Mouse (Mus musculus): Measurements from ENCODE around the gene Trib3. TPM values are rescaled to one million over a fixed set of nuclear protein-coding genes. Genes with fewer than 3 reads are reported as not detected.
A peak's percentile ranks its signal among the peaks of the same experiment; 100 is the strongest.
"Not testable (repeated sequence)": the region's sequence is repeated elsewhere in the genome, so short reads cannot be mapped to it uniquely, and the experiment has no call there.

Trib3 gene
- total and polyA plus RNA-seq, 2 experiments from 2014 or later, result 3.4 to 4.2 TPM

GRCm38 (mm10) chr2:152363245-152364147 lies 19.7 kb upstream of the Trib3 start:
- WGBS, result 7% methylated on average over 17 of the region's 17 CpGs
- Histone ChIP-seq H3K4me3 (ENCODE audit: low read depth, low read length) (no peak overlapping the region), H3K4me1 (ENCODE audit: insufficient read depth, low read length) (no peaks in the 10 kb centered on the region), H3K9me3 (ENCODE audit: low read length) (no peaks in the 10 kb centered on the region), H3K27ac (ENCODE audit: low read depth, low read length) (peak overlapping the region; percentile 66), H3K36me3 (ENCODE audit: insufficient read depth, low read length) (no peaks in the 10 kb centered on the region), H3K9ac (replicated peaks; ENCODE audit: low read length, poor library complexity, severe bottlenecking) (no peak overlapping the region), H3K27me3 (ENCODE audit: insufficient read depth, low read length) (no peaks in the 10 kb centered on the region), H3K4me2 (ENCODE audit: low read depth, low read length, poor library complexity, severe bottlenecking) (peak overlapping the region; percentile 31)
- DNase-seq (ENCODE audit: low spot score) (peak; percentile 91), ATAC-seq (ENCODE audit: low FRiP score) (peak; percentile 78)
- peak; percentile 85 for TF ChIP-seq CTCF (IDR thresholded peaks at IDR 0.05)

- ATAC-seq (ENCODE audit: low FRiP score) (no peak), DNase-seq (ENCODE audit: low spot score) (no peak)
- TF ChIP-seq CTCF (IDR thresholded peaks at IDR 0.05), result no peak
- WGBS, result 91% methylated on average over 8 of the region's 8 CpGs
- Histone ChIP-seq H3K9ac (replicated peaks; ENCODE audit: low read length, poor library complexity, severe bottlenecking) (no peak overlapping the region), H3K36me3 (ENCODE audit: insufficient read depth, low read length) (no peaks in the 10 kb centered on the region), H3K4me3 (ENCODE audit: low read depth, low read length) (no peak overlapping the region), H3K27ac (ENCODE audit: low read depth, low read length) (no peak overlapping the region), H3K27me3 (ENCODE audit: insufficient read depth, low read length) (no peaks in the 10 kb centered on the region), H3K4me2 (ENCODE audit: low read depth, low read length, poor library complexity, severe bottlenecking) (no peak overlapping the region), H3K9me3 (ENCODE audit: low read length) (no peaks in the 10 kb centered on the region), H3K4me1 (ENCODE audit: insufficient read depth, low read length) (no peaks in the 10 kb centered on the region)
Observed at GRCm38 (mm10) chr2:152361193-152361592, 17.4 kb upstream of the Trib3 start.

GRCm38 (mm10) chr2:152360271-152360775 lies 16.5 kb upstream of the Trib3 start:
- H3K4me1 ChIP-seq (ENCODE audit: insufficient read depth, low read length), result no peaks in the 10 kb centered on the region
- TF ChIP-seq CTCF (IDR thresholded peaks at IDR 0.05), result no peak
- no peak overlapping the region for H3K4me3 ChIP-seq (ENCODE audit: low read depth, low read length)
- DNase-seq (ENCODE audit: low spot score), result no peak
- no peaks in the 10 kb centered on the region for H3K36me3 ChIP-seq (ENCODE audit: insufficient read depth, low read length)
- 57% methylated on average over 7 of the region's 7 CpGs for WGBS
- H3K9me3 ChIP-seq (ENCODE audit: low read length), result no peaks in the 10 kb centered on the region
- ATAC-seq (ENCODE audit: low FRiP score), result no peak
- H3K27ac ChIP-seq (ENCODE audit: low read depth, low read length), result no peak overlapping the region
- H3K4me2 ChIP-seq (ENCODE audit: low read depth, low read length, poor library complexity, severe bottlenecking), result no peak overlapping the region
- no peaks in the 10 kb centered on the region for H3K27me3 ChIP-seq (ENCODE audit: insufficient read depth, low read length)
- H3K9ac ChIP-seq (replicated peaks; ENCODE audit: low read length, poor library complexity, severe bottlenecking), result no peak overlapping the region

- H3K4me2 ChIP-seq (ENCODE audit: low read depth, low read length, poor library complexity, severe bottlenecking), result no peak overlapping the region
- 83% methylated on average over 5 of the region's 5 CpGs for WGBS
- no peak overlapping the region for H3K9ac ChIP-seq (replicated peaks; ENCODE audit: low read length, poor library complexity, severe bottlenecking)
- no peaks in the 10 kb centered on the region for H3K27me3 ChIP-seq (ENCODE audit: insufficient read depth, low read length)
- no peak for TF ChIP-seq CTCF (IDR thresholded peaks at IDR 0.05)
- no peaks in the 10 kb centered on the region for H3K36me3 ChIP-seq (ENCODE audit: insufficient read depth, low read length)
- no peak overlapping the region for H3K27ac ChIP-seq (ENCODE audit: low read depth, low read length)
- DNase-seq (ENCODE audit: low spot score) (no peak), ATAC-seq (ENCODE audit: low FRiP score) (no peak)
- no peaks in the 10 kb centered on the region for H3K4me1 ChIP-seq (ENCODE audit: insufficient read depth, low read length)
- H3K9me3 ChIP-seq (ENCODE audit: low read length), result no peaks in the 10 kb centered on the region
- no peak overlapping the region for H3K4me3 ChIP-seq (ENCODE audit: low read depth, low read length)
Observed at GRCm38 (mm10) chr2:152359616-152360015, 15.8 kb upstream of the Trib3 start.

- H3K27ac ChIP-seq (ENCODE audit: low read depth, low read length); H3K9me3 ChIP-seq (ENCODE audit: low read length); ATAC-seq (ENCODE audit: low FRiP score); DNase-seq (ENCODE audit: low spot score); H3K36me3 ChIP-seq (ENCODE audit: insufficient read depth, low read length); H3K4me3 ChIP-seq (ENCODE audit: low read depth, low read length); H3K4me1 ChIP-seq (ENCODE audit: insufficient read depth, low read length); H3K9ac ChIP-seq (replicated peaks; ENCODE audit: low read length, poor library complexity, severe bottlenecking); H3K4me2 ChIP-seq (ENCODE audit: low read depth, low read length, poor library complexity, severe bottlenecking); H3K27me3 ChIP-seq (ENCODE audit: insufficient read depth, low read length): not testable (repeated sequence)
- WGBS, result 78% methylated on average over 5 of the region's 5 CpGs
- TF ChIP-seq CTCF (IDR thresholded peaks at IDR 0.05), result peak; percentile 38
Observed at GRCm38 (mm10) chr2:152358977-152359376, 15.1 kb upstream of the Trib3 start.

GRCm38 (mm10) chr2:152357254-152357653 lies 13.4 kb upstream of the Trib3 start:
- WGBS, result 86% methylated on average over 3 of the region's 3 CpGs
- Histone ChIP-seq H3K4me3 (ENCODE audit: low read depth, low read length) (no peak overlapping the region), H3K4me1 (ENCODE audit: insufficient read depth, low read length) (no peaks in the 10 kb centered on the region), H3K9ac (replicated peaks; ENCODE audit: low read length, poor library complexity, severe bottlenecking) (no peak overlapping the region), H3K27ac (ENCODE audit: low read depth, low read length) (no peak overlapping the region), H3K9me3 (ENCODE audit: low read length) (no peaks in the 10 kb centered on the region), H3K4me2 (ENCODE audit: low read depth, low read length, poor library complexity, severe bottlenecking) (no peak overlapping the region), H3K36me3 (ENCODE audit: insufficient read depth, low read length) (no peaks in the 10 kb centered on the region), H3K27me3 (ENCODE audit: insufficient read depth, low read length) (no peaks in the 10 kb centered on the region)
- DNase-seq (ENCODE audit: low spot score), result no peak
- ATAC-seq (ENCODE audit: low FRiP score), result no peak
- no peak for TF ChIP-seq CTCF (IDR thresholded peaks at IDR 0.05)
